Mouse (Mus musculus): ENCODE measurements around the gene Akap8l. TPM values are rescaled to one million over a fixed set of nuclear protein-coding genes. Genes with fewer than 3 reads are reported as not detected.

Gene Akap8l
- polyA plus RNA-seq (2012; rRNA removed), result 107 and 129 TPM in 2 replicates

GRCm38 (mm10) chr17:32350382-32350983, at the start of gene Akap8l:
TSS of gene Akap8l (minus strand) at chr17:32350607.
- Histone ChIP-seq H3K27ac (ENCODE audit: control insufficient read depth, insufficient read depth, low read depth, low read length) (peak within 1 kb of the TSS; percentile 94), H3K36me3 (ENCODE audit: control insufficient read depth, insufficient read depth, low read length) (no peaks in the 10 kb centered on the region; the same call in 1 of the 2 replicates), H3K4me1 (ENCODE audit: control insufficient read depth, insufficient read depth, low read length) (peaks cover 6% of the 10 kb centered on the region), H3K4me3 (ENCODE audit: control insufficient read depth, low read depth, low read length) (peak within 1 kb of the TSS; percentile 91), H3K27me3 (ENCODE audit: control insufficient read depth, insufficient read depth, low read length) (no peaks in the 10 kb centered on the region)
- TF ChIP-seq CTCF (IDR thresholded peaks at IDR 0.05; ENCODE audit: control insufficient read depth, insufficient read depth, insufficient replicate concordance, low read depth, low read length) (no peak; the same call in 1 of the 2 replicates), POLR2A (IDR thresholded peaks at IDR 0.05; ENCODE audit: control insufficient read depth, low read depth, low read length) (peak; percentile 99)

GRCm38 (mm10) chr17:32396266-32396665, 45.9 kb upstream of the Akap8l start:
- no peak for TF ChIP-seq CTCF (IDR thresholded peaks at IDR 0.05; ENCODE audit: control insufficient read depth, insufficient read depth, insufficient replicate concordance, low read depth, low read length)
- Histone ChIP-seq H3K4me1 (ENCODE audit: control insufficient read depth, insufficient read depth, low read length) (peaks cover 15% of the 10 kb centered on the region), H3K4me3 (ENCODE audit: control insufficient read depth, low read depth, low read length) (peak overlapping the region; percentile 68), H3K27me3 (ENCODE audit: control insufficient read depth, insufficient read depth, low read length) (no peaks in the 10 kb centered on the region), H3K27ac (ENCODE audit: control insufficient read depth, insufficient read depth, low read depth, low read length) (no peak overlapping the region), H3K36me3 (ENCODE audit: control insufficient read depth, insufficient read depth, low read length) (no peaks in the 10 kb centered on the region)

- Histone ChIP-seq H3K4me1 (ENCODE audit: control insufficient read depth, insufficient read depth, low read length) (peaks cover 15% of the 10 kb centered on the region), H3K27ac (ENCODE audit: control insufficient read depth, insufficient read depth, low read depth, low read length) (no peak overlapping the region), H3K27me3 (ENCODE audit: control insufficient read depth, insufficient read depth, low read length) (no peaks in the 10 kb centered on the region), H3K36me3 (ENCODE audit: control insufficient read depth, insufficient read depth, low read length) (no peaks in the 10 kb centered on the region), H3K4me3 (ENCODE audit: control insufficient read depth, low read depth, low read length) (no peak overlapping the region)
- TF ChIP-seq POLR2A (IDR thresholded peaks at IDR 0.05; ENCODE audit: control insufficient read depth, low read depth, low read length), result no peak
Observed at GRCm38 (mm10) chr17:32393944-32394343, 43.5 kb upstream of the Akap8l start.

GRCm38 (mm10) chr17:32389101-32389659, 38.8 kb upstream of the Akap8l start, which contains the start of gene Wiz:
TSS of gene Wiz (minus strand) at chr17:32389439.
- TF ChIP-seq POLR2A (IDR thresholded peaks at IDR 0.05; ENCODE audit: control insufficient read depth, low read depth, low read length) (no peak; the same call in 1 of the 2 replicates), CTCF (IDR thresholded peaks at IDR 0.05; ENCODE audit: control insufficient read depth, insufficient read depth, insufficient replicate concordance, low read depth, low read length) (no peak)
- Histone ChIP-seq H3K27ac (ENCODE audit: control insufficient read depth, insufficient read depth, low read depth, low read length) (peak within 1 kb of the TSS; percentile 52), H3K4me3 (ENCODE audit: control insufficient read depth, low read depth, low read length) (peak within 1 kb of the TSS; percentile 89), H3K36me3 (ENCODE audit: control insufficient read depth, insufficient read depth, low read length) (no peaks in the 10 kb centered on the region), H3K4me1 (ENCODE audit: control insufficient read depth, insufficient read depth, low read length) (peaks cover 9% of the 10 kb centered on the region), H3K27me3 (ENCODE audit: control insufficient read depth, insufficient read depth, low read length) (no peaks in the 10 kb centered on the region)

- H3K27me3 ChIP-seq (ENCODE audit: control insufficient read depth, insufficient read depth, low read length), result no peaks in the 10 kb centered on the region
- H3K4me3 ChIP-seq (ENCODE audit: control insufficient read depth, low read depth, low read length), result peak overlapping the region; percentile 89
- peaks cover 9% of the 10 kb centered on the region for H3K4me1 ChIP-seq (ENCODE audit: control insufficient read depth, insufficient read depth, low read length)
- no peaks in the 10 kb centered on the region for H3K36me3 ChIP-seq (ENCODE audit: control insufficient read depth, insufficient read depth, low read length)
- TF ChIP-seq POLR2A (IDR thresholded peaks at IDR 0.05; ENCODE audit: control insufficient read depth, low read depth, low read length) (no peak), CTCF (IDR thresholded peaks at IDR 0.05; ENCODE audit: control insufficient read depth, insufficient read depth, insufficient replicate concordance, low read depth, low read length) (no peak)
- no peak overlapping the region; the same call in 1 of the 2 replicates for H3K27ac ChIP-seq (ENCODE audit: control insufficient read depth, insufficient read depth, low read depth, low read length)
Observed at GRCm38 (mm10) chr17:32388370-32389100, 38.1 kb upstream of the Akap8l start.

GRCm38 (mm10) chr17:32387986-32388369, 37.6 kb upstream of the Akap8l start:
- no peak overlapping the region for H3K27ac ChIP-seq (ENCODE audit: control insufficient read depth, insufficient read depth, low read depth, low read length)
- no peaks in the 10 kb centered on the region for H3K27me3 ChIP-seq (ENCODE audit: control insufficient read depth, insufficient read depth, low read length)
- peaks cover 9% of the 10 kb centered on the region for H3K4me1 ChIP-seq (ENCODE audit: control insufficient read depth, insufficient read depth, low read length)
- no peaks in the 10 kb centered on the region for H3K36me3 ChIP-seq (ENCODE audit: control insufficient read depth, insufficient read depth, low read length)
- no peak for TF ChIP-seq POLR2A (IDR thresholded peaks at IDR 0.05; ENCODE audit: control insufficient read depth, low read depth, low read length)
- TF ChIP-seq CTCF (IDR thresholded peaks at IDR 0.05; ENCODE audit: control insufficient read depth, insufficient read depth, insufficient replicate concordance, low read depth, low read length), result no peak
- H3K4me3 ChIP-seq (ENCODE audit: control insufficient read depth, low read depth, low read length), result no peak overlapping the region

- Histone ChIP-seq H3K4me3 (ENCODE audit: control insufficient read depth, low read depth, low read length) (no peak overlapping the region), H3K27ac (ENCODE audit: control insufficient read depth, insufficient read depth, low read depth, low read length) (no peak overlapping the region), H3K36me3 (ENCODE audit: control insufficient read depth, insufficient read depth, low read length) (no peaks in the 10 kb centered on the region), H3K27me3 (ENCODE audit: control insufficient read depth, insufficient read depth, low read length) (no peaks in the 10 kb centered on the region), H3K4me1 (ENCODE audit: control insufficient read depth, insufficient read depth, low read length) (peaks cover 8% of the 10 kb centered on the region)
- TF ChIP-seq CTCF (IDR thresholded peaks at IDR 0.05; ENCODE audit: control insufficient read depth, insufficient read depth, insufficient replicate concordance, low read depth, low read length) (peak; percentile 14; the same call in 1 of the 2 replicates), POLR2A (IDR thresholded peaks at IDR 0.05; ENCODE audit: control insufficient read depth, low read depth, low read length) (no peak)
Observed at GRCm38 (mm10) chr17:32386659-32387432, 36.4 kb upstream of the Akap8l start.

All from testis, adult 2 months (tissue).